Mouse (Mus musculus) lung, embryonic 15.5 days (tissue): Measurements from ENCODE around the gene Utp6. TPM values are rescaled to one million over a fixed set of nuclear protein-coding genes. Genes with fewer than 3 reads are reported as not detected.

ENCODE experiments used
- ATAC-seq: fragments of 200-750 bp; cut with Nextera tagmentation; 2 replicates; pipeline ENCODE4 v1.8.0; 2017; ENCODE audit warnings: moderate number of reproducible peaks, borderline replicate concordance; ENCODE audit not compliant: low FRiP score, low TSS enrichment; ENCODE audit errors: extremely low read depth
- H3K27ac ChIP-seq: fragments of 300-500 bp; sonication (generic); 2 replicates; pipeline ENCODE4 v1.5.1; 2015; ENCODE audit warnings: moderate library complexity, mild to moderate bottlenecking, inconsistent platforms
- H3K27me3 ChIP-seq: fragments of 300-500 bp; sonication (generic); 2 replicates; pipeline ENCODE4 v1.6.1; 2015; ENCODE audit warnings: inconsistent platforms
- H3K36me3 ChIP-seq: fragments of 300-500 bp; sonication (generic); 2 replicates; pipeline ENCODE4 v1.6.1; 2015; ENCODE audit warnings: inconsistent platforms
- H3K4me1 ChIP-seq: fragments of 300-500 bp; sonication (generic); 2 replicates; pipeline ENCODE4 v1.6.1; 2015; ENCODE audit warnings: inconsistent platforms
- H3K4me2 ChIP-seq: fragments of 300-500 bp; sonication (generic); 2 replicates; pipeline ENCODE4 v1.6.1; 2015; ENCODE audit warnings: inconsistent platforms, mild to moderate bottlenecking, moderate library complexity
- H3K4me3 ChIP-seq: fragments of 300-500 bp; sonication (generic); 2 replicates; pipeline ENCODE4 v1.5.1; 2015; ENCODE audit warnings: mild to moderate bottlenecking, inconsistent platforms
- H3K9ac ChIP-seq: fragments of 300-500 bp; sonication (generic); 2 replicates; pipeline ENCODE4 v1.6.1; 2015; ENCODE audit warnings: inconsistent platforms
- H3K9me3 ChIP-seq: fragments of 300-500 bp; sonication (generic); 2 replicates; pipeline ENCODE4 v1.6.1; 2016; ENCODE audit warnings: inconsistent platforms
- WGBS: fragments of 180-500 bp; shearing (Covaris S2); methylation state at CpG from one replicate; pipeline ENCODE4 v1.1.7; 2015; 5-methylcytosine and 5-hydroxymethylcytosine counted together
- polyA plus RNA-seq: library from polyadenylated mRNA; unstranded; fragments of >200 nt; fragmentation: Nextera tagmentation; extraction: Ambion mirVana; gene quantifications from 2 replicates; pipeline ENCODE4 v1.2.1, GENCODE M21; 2015

The Utp6 gene
- polyA plus RNA-seq, 1 experiment from 2014 or later = 55.0 TPM

DNA sequence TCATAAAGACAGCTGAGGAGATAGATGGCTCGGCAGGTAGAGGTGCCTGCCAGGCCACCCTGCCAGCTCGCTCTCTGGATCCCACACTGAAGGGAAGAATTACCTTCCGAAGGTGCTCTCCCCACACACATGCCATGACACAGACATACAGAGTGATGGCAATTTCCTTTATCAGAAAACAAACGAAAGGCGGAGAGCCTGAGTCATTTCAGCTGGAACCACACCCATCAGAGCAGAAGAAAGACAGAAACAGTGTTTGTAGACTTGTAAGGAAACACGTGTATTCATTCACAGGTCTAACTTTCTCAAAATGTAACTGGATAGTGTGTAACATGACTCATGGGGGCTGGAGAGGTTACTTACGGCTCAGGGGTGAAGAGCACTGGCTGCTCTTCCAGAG, 18.6 kb downstream of the Utp6 start:
- Histone ChIP-seq H3K4me3 (no peak overlapping the region), H3K27me3 (no peaks in the 10 kb centered on the region), H3K4me1 (no peaks in the 10 kb centered on the region), H3K36me3 (peaks cover 79% of the 10 kb centered on the region), H3K27ac (no peak overlapping the region), H3K4me2 (no peak overlapping the region), H3K9ac (no peak overlapping the region), H3K9me3 (no peaks in the 10 kb centered on the region)
- 79% methylated on average over 7 of the region's 7 CpGs for WGBS
- no peak for ATAC-seq

- Histone ChIP-seq H3K4me2 (no peak overlapping the region), H3K27ac (no peak overlapping the region), H3K9me3 (no peaks in the 10 kb centered on the region), H3K9ac (no peak overlapping the region), H3K4me1 (no peaks in the 10 kb centered on the region), H3K4me3 (no peak overlapping the region), H3K27me3 (no peaks in the 10 kb centered on the region), H3K36me3 (peaks cover 77% of the 10 kb centered on the region)
- 92% methylated on average over 8 of the region's 8 CpGs for WGBS
- no peak for ATAC-seq
Observed at GRCm38 (mm10) chr11:79943136-79943535, 19.1 kb downstream of the Utp6 start.

DNA sequence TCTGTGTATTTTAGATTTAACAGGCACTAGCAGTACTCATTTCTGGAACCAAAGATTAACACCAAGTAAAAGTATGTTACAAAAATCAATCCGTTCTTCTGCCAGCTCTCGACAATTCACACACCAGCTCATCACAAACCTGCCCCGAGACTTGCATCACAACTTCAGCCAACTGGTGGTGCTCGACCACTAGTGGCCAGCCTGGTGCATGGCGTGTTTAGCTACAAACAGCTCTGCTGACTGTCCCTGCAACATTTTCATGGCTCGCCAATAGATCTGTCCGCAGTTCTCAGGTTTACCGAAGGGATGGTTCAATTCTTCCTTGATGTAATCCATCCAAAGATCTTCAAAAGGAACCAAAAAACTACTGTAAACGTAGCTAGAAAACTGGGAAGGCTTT, 26.4 kb downstream of the Utp6 start:
- Histone ChIP-seq H3K4me1 (no peaks in the 10 kb centered on the region), H3K27me3 (no peaks in the 10 kb centered on the region), H3K36me3 (peaks cover 68% of the 10 kb centered on the region), H3K9ac (no peak overlapping the region), H3K9me3 (no peaks in the 10 kb centered on the region), H3K27ac (no peak overlapping the region), H3K4me2 (no peak overlapping the region), H3K4me3 (no peak overlapping the region)
- no peak for ATAC-seq
- 80% methylated on average over 9 of the region's 9 CpGs for WGBS

DNA sequence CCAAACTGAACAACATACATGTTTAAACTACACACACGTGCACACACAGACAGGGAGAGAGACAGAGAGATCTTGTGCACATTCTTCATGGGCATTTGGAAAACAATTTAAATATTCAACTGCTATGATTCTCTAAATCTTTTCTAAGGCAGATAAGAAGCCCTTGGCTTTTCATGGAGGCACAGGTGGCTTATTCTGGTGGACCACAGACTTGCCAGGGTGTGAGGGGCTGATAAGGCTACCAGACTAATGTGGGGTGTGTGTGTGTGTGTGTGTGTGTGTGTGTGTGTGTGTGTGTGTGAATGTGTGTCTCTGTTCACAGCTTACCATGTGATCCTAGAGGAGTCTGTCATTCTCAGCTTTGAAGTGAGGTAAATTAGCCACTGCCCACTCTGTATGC, 39.4 kb downstream of the Utp6 start:
- 76% methylated on average over 1 of the region's 1 CpGs for WGBS
- Histone ChIP-seq H3K4me1 (peaks cover 11% of the 10 kb centered on the region; the same call in 1 of the 2 replicates), H3K27me3 (no peaks in the 10 kb centered on the region), H3K9ac (no peak overlapping the region), H3K27ac (no peak overlapping the region), H3K4me2 (no peak overlapping the region), H3K9me3 (no peaks in the 10 kb centered on the region), H3K36me3 (no peaks in the 10 kb centered on the region), H3K4me3 (no peak overlapping the region)
- ATAC-seq = no peak

DNA sequence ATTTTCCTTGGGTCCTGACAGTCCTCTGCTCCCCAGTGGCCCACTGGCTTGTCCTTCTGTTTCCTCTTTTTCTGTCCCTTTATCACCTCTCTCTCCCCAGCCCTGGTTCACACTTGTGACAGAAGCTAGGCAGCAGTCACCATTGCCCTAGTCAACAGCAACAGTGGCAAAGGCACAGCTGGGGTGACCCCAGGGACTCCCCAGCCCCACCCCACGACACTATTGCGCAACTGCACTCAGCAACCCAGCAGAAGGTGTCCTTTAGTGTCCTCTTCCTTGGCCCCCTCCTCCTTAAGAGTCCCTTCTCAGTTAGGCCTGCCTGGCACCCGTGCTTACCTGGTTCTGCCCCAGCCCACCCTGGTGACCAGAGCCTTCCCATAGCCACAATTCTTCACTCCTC, 40.0 kb downstream of the Utp6 start:
- H3K4me3 ChIP-seq = no peak overlapping the region
- H3K9ac ChIP-seq = no peak overlapping the region
- H3K4me1 ChIP-seq = peaks cover 11% of the 10 kb centered on the region; the same call in 1 of the 2 replicates
- ATAC-seq = no peak; the same call in 1 of the 2 replicates
- H3K27me3 ChIP-seq = no peaks in the 10 kb centered on the region
- no peak overlapping the region for H3K4me2 ChIP-seq
- no peak overlapping the region for H3K27ac ChIP-seq
- 55% methylated on average over 3 of the region's 3 CpGs for WGBS
- H3K9me3 ChIP-seq = no peaks in the 10 kb centered on the region
- H3K36me3 ChIP-seq = no peaks in the 10 kb centered on the region

DNA sequence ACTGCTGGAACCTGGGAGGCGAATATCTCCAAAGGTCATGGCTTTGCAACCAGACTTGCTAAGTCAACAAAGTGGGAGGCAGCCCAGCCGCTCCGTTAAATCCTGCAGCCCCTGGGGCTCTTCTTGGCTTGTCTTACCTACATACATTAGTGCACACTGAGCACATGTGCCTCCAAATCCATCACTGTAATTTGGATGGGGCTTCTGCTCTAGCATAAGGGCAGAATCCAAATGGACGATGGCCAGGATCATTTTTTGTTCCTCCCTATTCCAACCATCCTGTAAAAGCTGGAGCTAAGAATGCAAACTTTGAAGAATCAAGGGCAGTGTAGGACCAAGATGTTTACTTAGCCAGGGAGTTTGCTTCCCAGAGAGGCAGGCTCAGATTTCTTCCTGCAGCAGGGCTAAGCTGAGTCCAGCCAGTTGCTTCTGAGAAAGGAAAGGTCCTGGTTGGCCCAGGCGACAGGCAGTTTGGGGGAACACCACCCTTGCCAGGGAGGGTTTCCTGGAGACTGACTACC, 41.6 kb downstream of the Utp6 start:
- no peak overlapping the region for H3K4me3 ChIP-seq
- 24% methylated on average over 5 of the region's 5 CpGs for WGBS
- H3K27me3 ChIP-seq = no peaks in the 10 kb centered on the region
- no peak overlapping the region for H3K27ac ChIP-seq
- peak overlapping the region; percentile 22; the same call in 1 of the 2 replicates for H3K4me2 ChIP-seq
- no peaks in the 10 kb centered on the region for H3K9me3 ChIP-seq
- H3K9ac ChIP-seq = no peak overlapping the region
- no peak for ATAC-seq
- no peaks in the 10 kb centered on the region for H3K36me3 ChIP-seq
- H3K4me1 ChIP-seq = peaks cover 14% of the 10 kb centered on the region; the same call in 1 of the 2 replicates

DNA sequence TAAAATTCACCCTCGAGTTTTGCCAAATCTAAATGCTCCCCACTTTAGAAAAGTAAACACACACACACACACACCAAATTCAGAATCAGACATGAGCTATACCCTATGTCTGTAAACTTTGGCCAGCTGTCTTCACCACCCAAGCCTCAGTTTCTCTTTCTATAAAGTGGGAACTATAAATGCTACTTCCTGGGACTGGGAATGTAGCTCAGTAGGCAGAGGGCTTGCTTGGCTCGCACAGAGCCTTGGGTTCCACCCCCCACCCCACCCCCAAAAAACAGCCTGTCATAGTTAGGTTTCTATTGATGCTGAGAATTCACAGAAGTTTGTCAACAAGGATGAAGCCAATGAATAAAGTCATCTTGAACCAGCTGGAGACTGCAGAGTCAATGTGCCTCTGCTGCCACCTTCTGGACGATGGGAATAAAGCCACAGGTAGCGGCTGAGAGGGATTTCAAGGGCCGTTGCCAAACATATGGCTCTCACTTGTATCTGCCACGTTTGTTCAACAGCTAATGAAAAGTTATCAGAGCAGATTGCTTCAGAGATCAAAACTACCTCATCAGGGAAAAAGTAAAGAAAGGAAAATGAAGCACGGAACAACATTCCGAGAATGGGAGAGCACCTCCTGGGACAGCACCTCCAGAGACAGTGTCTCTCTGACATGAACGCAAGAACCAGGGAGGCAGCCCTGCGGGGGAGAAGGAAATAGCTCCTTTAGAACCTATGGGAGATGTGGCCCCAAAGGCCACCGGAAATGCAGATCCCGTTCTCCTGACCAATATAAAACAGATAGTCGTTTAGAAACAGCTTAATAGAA, 42.3 kb downstream of the Utp6 start:
- Histone ChIP-seq H3K4me2 (peak overlapping the region; percentile 22; the same call in 1 of the 2 replicates), H3K9ac (no peak overlapping the region), H3K36me3 (no peaks in the 10 kb centered on the region), H3K27ac (no peak overlapping the region), H3K4me1 (peaks cover 14% of the 10 kb centered on the region; the same call in 1 of the 2 replicates), H3K27me3 (no peaks in the 10 kb centered on the region), H3K4me3 (no peak overlapping the region), H3K9me3 (no peaks in the 10 kb centered on the region)
- ATAC-seq = peak; percentile 57; the same call in 1 of the 2 replicates
- 14% methylated on average over 13 of the region's 13 CpGs for WGBS

DNA sequence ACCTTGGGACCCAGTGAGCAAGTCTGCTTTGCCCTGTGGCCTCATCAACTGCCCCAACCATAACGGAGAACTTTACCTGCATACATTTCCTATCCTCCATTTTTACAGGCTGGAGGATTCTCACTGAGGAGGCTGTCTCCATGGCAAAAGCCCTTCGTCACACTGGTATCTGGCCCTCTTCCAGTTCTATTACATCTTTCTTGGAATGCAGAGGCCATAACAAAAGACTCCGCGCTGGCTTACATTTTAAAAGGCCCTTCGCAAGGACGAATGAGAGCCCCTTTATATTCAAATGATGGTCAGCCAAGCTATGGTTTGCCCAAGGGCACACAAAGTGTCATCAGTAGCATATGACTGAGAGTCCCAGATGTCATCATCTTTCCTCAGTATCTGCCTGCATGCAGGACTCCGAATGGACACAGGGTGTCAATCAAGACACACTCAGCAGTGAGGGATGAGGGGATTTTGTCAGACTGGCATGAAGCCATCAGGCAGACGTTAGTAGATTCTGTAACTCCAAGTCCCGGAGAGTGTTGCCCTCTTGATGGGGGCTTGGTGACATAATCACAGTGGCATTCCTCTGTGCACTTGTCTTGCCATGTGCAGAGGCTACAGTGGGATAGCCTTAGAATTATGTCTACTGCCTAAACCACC, 46.4 kb downstream of the Utp6 start:
- Histone ChIP-seq H3K9me3 (no peaks in the 10 kb centered on the region), H3K4me1 (peaks cover 17% of the 10 kb centered on the region; the same call in 1 of the 2 replicates), H3K9ac (no peak overlapping the region), H3K4me3 (no peak overlapping the region), H3K4me2 (no peak overlapping the region), H3K27ac (no peak overlapping the region), H3K36me3 (no peaks in the 10 kb centered on the region), H3K27me3 (no peaks in the 10 kb centered on the region)
- 54% methylated on average over 9 of the region's 9 CpGs for WGBS
- ATAC-seq = no peak

DNA sequence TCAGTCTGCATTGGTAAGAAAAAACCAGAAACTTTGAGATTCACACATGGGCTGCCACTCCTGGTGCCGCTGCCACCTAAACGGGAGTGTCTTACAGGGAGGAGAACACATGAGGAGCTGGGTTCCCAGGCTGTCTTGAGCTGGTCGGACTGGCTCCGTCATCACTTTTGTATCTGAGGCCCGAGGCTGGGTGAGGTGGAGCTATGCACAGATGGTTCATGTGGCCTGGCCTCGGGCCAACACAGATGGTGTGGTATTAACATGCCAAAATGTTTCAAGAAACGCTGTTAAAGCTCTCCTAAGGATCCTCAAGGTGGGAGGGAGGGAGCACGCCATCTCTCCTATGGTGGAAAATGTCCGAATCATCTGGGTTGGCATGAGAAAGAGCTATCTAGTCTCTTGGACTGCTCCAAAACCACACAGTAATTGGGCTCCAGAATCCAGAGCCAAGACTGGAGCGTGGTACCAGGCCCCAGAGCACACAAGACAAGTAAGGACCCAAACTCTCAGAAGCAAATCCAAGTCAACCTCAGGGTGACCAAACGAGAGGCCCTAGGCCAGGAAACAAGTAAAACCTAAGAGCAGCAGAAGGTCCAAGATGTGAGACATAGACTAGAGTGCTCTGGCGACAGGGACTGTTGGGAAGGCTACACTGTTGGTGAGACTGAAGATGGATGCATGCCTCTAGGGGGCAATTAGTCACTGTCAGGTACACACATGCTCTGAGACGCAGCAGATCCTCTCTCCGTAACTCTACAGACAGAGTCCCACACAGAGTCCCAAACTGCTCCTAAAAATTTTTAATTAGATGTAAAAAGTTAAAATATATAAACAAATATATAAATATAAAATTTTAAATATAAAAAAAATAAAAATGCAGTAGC, 53.3 kb downstream of the Utp6 start:
- Histone ChIP-seq H3K4me1 (peaks cover 14% of the 10 kb centered on the region), H3K4me2 (no peak overlapping the region), H3K9ac (no peak overlapping the region), H3K4me3 (no peak overlapping the region), H3K36me3 (no peaks in the 10 kb centered on the region), H3K27ac (no peak overlapping the region), H3K27me3 (no peaks in the 10 kb centered on the region), H3K9me3 (no peaks in the 10 kb centered on the region)
- ATAC-seq = peak; percentile 35; the same call in 1 of the 2 replicates
- WGBS = 52% methylated on average over 14 of the region's 14 CpGs

- Histone ChIP-seq H3K36me3 (no peaks in the 10 kb centered on the region), H3K27ac (no peak overlapping the region), H3K9ac (no peak overlapping the region), H3K4me1 (peaks cover 14% of the 10 kb centered on the region), H3K4me3 (no peak overlapping the region), H3K9me3 (no peaks in the 10 kb centered on the region), H3K27me3 (no peaks in the 10 kb centered on the region), H3K4me2 (no peak overlapping the region)
- no peak for ATAC-seq
- 62% methylated on average over 9 of the region's 9 CpGs for WGBS
Observed at GRCm38 (mm10) chr11:79906920-79907319, 55.3 kb downstream of the Utp6 start.

DNA sequence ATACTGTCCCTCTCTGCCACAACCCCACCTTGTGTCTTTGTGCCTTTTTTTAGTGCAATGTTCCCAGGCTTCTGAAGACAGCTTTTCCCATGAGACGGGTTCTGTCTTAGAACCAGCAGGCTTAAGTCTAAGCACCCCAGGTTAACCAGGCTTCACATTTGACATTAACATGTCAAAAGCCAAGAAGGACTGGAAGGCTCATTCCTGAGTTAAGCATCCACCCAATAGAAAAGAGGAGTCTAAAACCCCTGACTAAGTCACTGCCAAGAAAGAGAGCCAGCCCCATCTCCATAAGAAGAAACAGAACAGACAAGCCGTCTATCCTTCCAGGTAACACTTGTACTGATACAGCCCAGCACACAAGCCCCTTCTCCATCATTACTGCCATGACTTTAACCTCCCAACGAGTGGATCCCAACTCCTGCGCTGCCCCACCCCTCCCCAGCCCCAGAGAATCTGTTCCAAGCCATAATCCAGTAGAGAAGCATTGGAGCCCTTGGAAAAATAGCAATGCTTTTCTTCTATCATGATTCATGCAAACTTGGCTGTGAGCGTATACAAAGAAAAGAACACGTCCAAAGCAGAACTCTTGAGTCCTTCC, 59.2 kb downstream of the Utp6 start:
- Histone ChIP-seq H3K27ac (no peak overlapping the region), H3K36me3 (no peaks in the 10 kb centered on the region), H3K4me3 (no peak overlapping the region), H3K9me3 (no peaks in the 10 kb centered on the region), H3K27me3 (no peaks in the 10 kb centered on the region), H3K9ac (no peak overlapping the region), H3K4me1 (no peaks in the 10 kb centered on the region), H3K4me2 (no peak overlapping the region)
- no peak for ATAC-seq
- 79% methylated on average over 6 of the region's 6 CpGs for WGBS
